Mouse (Mus musculus): ENCODE measurements at regions not wholly inside any gene's neighbourhood (a gene's known extent, or its start where the extent isn't known, plus 50 kb on each side); places are given as distances from the start of the nearest gene placed in this dataset.

- TF ChIP-seq CTCF (IDR thresholded peaks at IDR 0.05; ENCODE audit: borderline replicate concordance, extremely low read depth, insufficient read depth, insufficient read length) (0 out of 2 replicates have a peak, but pooled peaks have one; percentile 21), POLR2A (IDR thresholded peaks at IDR 0.05; ENCODE audit: borderline replicate concordance, extremely low read depth, insufficient read depth, insufficient read length, poor library complexity, severe bottlenecking) (no peak)
These were observed 103.0 kb downstream of the Tpra1 start for GRCm38 (mm10) chr6:89005094-89005493.

Measured in brain, embryonic 14.5 days (tissue).